Mouse (Mus musculus) lung, embryonic 14.5 days (tissue): Measurements from ENCODE around the gene Atxn1. TPM values are rescaled to one million over a fixed set of nuclear protein-coding genes. Genes with fewer than 3 reads are reported as not detected.

Experiments used
- ATAC-seq: fragments of 200-750 bp; cut with Nextera tagmentation; 2 replicates; pipeline ENCODE4 v1.8.0; 2017; ENCODE audit warnings: mild to moderate bottlenecking, moderate TSS enrichment, moderate library complexity; ENCODE audit not compliant: insufficient read depth
- DNase-seq: peaks from one replicate; pipeline ENCODE4 v3.0.0-alpha.2; 2015
- H3K27ac ChIP-seq: fragments of 300-500 bp; sonication (generic); 2 replicates; pipeline ENCODE4 v1.5.1; 2014; ENCODE audit warnings: low read depth, mild to moderate bottlenecking, moderate library complexity
- H3K27me3 ChIP-seq: fragments of 300-500 bp; sonication (generic); 2 replicates; pipeline ENCODE4 v1.6.1; 2014; ENCODE audit warnings: low read length, control low read depth; ENCODE audit not compliant: insufficient read depth
- H3K36me3 ChIP-seq: fragments of 300-500 bp; sonication (generic); 2 replicates; pipeline ENCODE4 v1.6.1; 2014; ENCODE audit warnings: control low read depth; ENCODE audit not compliant: insufficient read depth
- H3K4me1 ChIP-seq: fragments of 300-500 bp; sonication (generic); 2 replicates; pipeline ENCODE4 v1.6.1; 2014; ENCODE audit warnings: antibody characterized with exemption, control low read depth; ENCODE audit not compliant: insufficient read depth
- H3K4me2 ChIP-seq: fragments of 300-500 bp; sonication (generic); 2 replicates; pipeline ENCODE4 v1.6.1; 2014; ENCODE audit warnings: mild to moderate bottlenecking
- H3K4me3 ChIP-seq: fragments of 300-500 bp; sonication (generic); 2 replicates; pipeline ENCODE4 v1.5.1; 2014; ENCODE audit warnings: low read depth, low read length
- H3K9ac ChIP-seq: fragments of 300-500 bp; sonication (generic); 2 replicates; pipeline ENCODE4 v1.6.1; 2014
- H3K9me3 ChIP-seq: fragments of 300-500 bp; sonication (generic); 2 replicates; pipeline ENCODE4 v1.6.1; 2016; ENCODE audit warnings: low read depth, low read length, control low read depth
- CTCF ChIP-seq: IDR thresholded peaks from 2 replicates; pipeline ENCODE4 v1.5.1; 2016; ENCODE audit warnings: antibody characterized with exemption, low read depth
- WGBS: fragments of 180-500 bp; shearing (Covaris S2); extraction: QIAGEN DNeasy Blood & Tissue Kit; methylation state at CpG from one replicate; pipeline ENCODE4 v1.1.7; 2014; 5-methylcytosine and 5-hydroxymethylcytosine counted together
- polyA plus RNA-seq: library from polyadenylated mRNA; unstranded; fragments of >200 nt; fragmentation: Nextera tagmentation; extraction: Ambion mirVana; gene quantifications from 2 replicates; pipeline ENCODE4 v1.2.1, GENCODE M21; 2014

The Atxn1 gene
- polyA plus RNA-seq, 1 experiment from 2014 or later = 3.9 TPM

- no peak for DNase-seq
- Histone ChIP-seq H3K27ac (peak overlapping the region; percentile 30; the same call in 1 of the 2 replicates), H3K9ac (no peak overlapping the region), H3K4me1 (no peaks in the 10 kb centered on the region), H3K4me3 (no peak overlapping the region), H3K4me2 (no peak overlapping the region; the same call in 1 of the 2 replicates), H3K9me3 (no peaks in the 10 kb centered on the region), H3K36me3 (no peaks in the 10 kb centered on the region; the same call in 1 of the 2 replicates), H3K27me3 (no peaks in the 10 kb centered on the region)
- ATAC-seq = peak; percentile 56
- WGBS = 64% methylated on average over 13 of the region's 13 CpGs
- no peak for TF ChIP-seq CTCF
Observed at GRCm38 (mm10) chr13:45545974-45546373, 418.8 kb downstream of the Atxn1 start.

- Histone ChIP-seq H3K9me3 (no peaks in the 10 kb centered on the region), H3K27me3 (no peaks in the 10 kb centered on the region), H3K4me2 (peak overlapping the region; percentile 75), H3K36me3 (no peaks in the 10 kb centered on the region), H3K9ac (peak overlapping the region; percentile 42), H3K4me3 (peak overlapping the region; percentile 39), H3K27ac (peak overlapping the region; percentile 50; the same call in 1 of the 2 replicates), H3K4me1 (no peaks in the 10 kb centered on the region)
- ATAC-seq (peak; percentile 84), DNase-seq (peak; percentile 91)
- WGBS = 6% methylated on average over 10 of the region's 10 CpGs
- TF ChIP-seq CTCF = peak; percentile 85
Observed at GRCm38 (mm10) chr13:45539205-45539568, 425.6 kb downstream of the Atxn1 start.

GRCm38 (mm10) chr13:45538532-45539204, 426.1 kb downstream of the Atxn1 start:
- Histone ChIP-seq H3K36me3 (no peaks in the 10 kb centered on the region), H3K27ac (peak overlapping the region; percentile 50; the same call in 1 of the 2 replicates), H3K9me3 (no peaks in the 10 kb centered on the region), H3K4me2 (peak overlapping the region; percentile 75), H3K27me3 (no peaks in the 10 kb centered on the region), H3K4me3 (peak overlapping the region; percentile 39), H3K9ac (peak overlapping the region; percentile 42), H3K4me1 (no peaks in the 10 kb centered on the region)
- WGBS = 23% methylated on average over 10 of the region's 10 CpGs
- DNase-seq (peak; percentile 91), ATAC-seq (peak; percentile 90)
- TF ChIP-seq CTCF = peak; percentile 98

GRCm38 (mm10) chr13:45538091-45538490, 426.7 kb downstream of the Atxn1 start:
- no peaks in the 10 kb centered on the region for H3K27me3 ChIP-seq
- peak overlapping the region; percentile 48; the same call in 1 of the 2 replicates for H3K27ac ChIP-seq
- no peaks in the 10 kb centered on the region for H3K9me3 ChIP-seq
- ATAC-seq (no peak), DNase-seq (no peak)
- H3K4me1 ChIP-seq = no peaks in the 10 kb centered on the region
- H3K36me3 ChIP-seq = no peaks in the 10 kb centered on the region
- WGBS = 70% methylated on average over 9 of the region's 9 CpGs
- no peak overlapping the region for H3K9ac ChIP-seq
- no peak overlapping the region for H3K4me3 ChIP-seq
- H3K4me2 ChIP-seq = no peak overlapping the region
- TF ChIP-seq CTCF = no peak

- Histone ChIP-seq H3K9me3 (no peaks in the 10 kb centered on the region), H3K4me3 (no peak overlapping the region), H3K4me2 (no peak overlapping the region), H3K27me3 (no peaks in the 10 kb centered on the region), H3K36me3 (no peaks in the 10 kb centered on the region), H3K27ac (peak overlapping the region; percentile 66; the same call in 1 of the 2 replicates), H3K9ac (no peak overlapping the region), H3K4me1 (no peaks in the 10 kb centered on the region)
- 50% methylated on average over 9 of the region's 9 CpGs for WGBS
- DNase-seq = peak; percentile 65
- no peak for TF ChIP-seq CTCF
- peak; percentile 32; the same call in 1 of the 2 replicates for ATAC-seq
Observed at GRCm38 (mm10) chr13:45537110-45537509, 427.7 kb downstream of the Atxn1 start.

- Histone ChIP-seq H3K36me3 (no peaks in the 10 kb centered on the region), H3K27me3 (no peaks in the 10 kb centered on the region), H3K4me2 (no peak overlapping the region), H3K27ac (no peak overlapping the region), H3K9ac (no peak overlapping the region), H3K4me1 (peaks cover 1% of the 10 kb centered on the region; the same call in 1 of the 2 replicates), H3K9me3 (no peaks in the 10 kb centered on the region), H3K4me3 (no peak overlapping the region)
- 79% methylated on average over 9 of the region's 9 CpGs for whole genome bisulfite sequencing
- no peak for ATAC-seq
- no peak for DNase-seq
- TF ChIP-seq CTCF = no peak
Observed at GRCm38 (mm10) chr13:45535731-45536453, 428.9 kb downstream of the Atxn1 start.

- H3K27me3 ChIP-seq = no peaks in the 10 kb centered on the region
- H3K4me1 ChIP-seq = peaks cover 10% of the 10 kb centered on the region; the same call in 1 of the 2 replicates
- H3K4me2 ChIP-seq = no peak overlapping the region
- no peaks in the 10 kb centered on the region for H3K9me3 ChIP-seq
- ATAC-seq (peak; percentile 53; the same call in 1 of the 2 replicates), DNase-seq (peak; percentile 55)
- H3K27ac ChIP-seq = peak overlapping the region; percentile 58; the same call in 1 of the 2 replicates
- H3K36me3 ChIP-seq = no peaks in the 10 kb centered on the region
- H3K9ac ChIP-seq = no peak overlapping the region
- H3K4me3 ChIP-seq = no peak overlapping the region
- 30% methylated on average over 6 of the region's 6 CpGs for WGBS
- no peak for TF ChIP-seq CTCF
Observed at GRCm38 (mm10) chr13:45530754-45531153, 434.1 kb downstream of the Atxn1 start.
